Mouse (Mus musculus): ENCODE data around the gene Tctex1d4.

Tctex1d4 gene

GRCm38 (mm10) chr4:117126675-117127290 is at the start of gene Tctex1d4:
Gene Tctex1d4, plus strand, starts transcription at chr4:117126794.
- no peak for DNase-seq (ENCODE audit: extremely low spot score, low read depth, low spot score)

- no peak for DNase-seq (ENCODE audit: extremely low spot score, low read depth, low spot score)
Measured at GRCm38 (mm10) chr4:117087948-117088640, 38.5 kb upstream of the Tctex1d4 start.

GRCm38 (mm10) chr4:117090586-117090985 is 36.0 kb upstream of the Tctex1d4 start:
- no peak for DNase-seq (ENCODE audit: extremely low spot score, low read depth, low spot score)

- no peak for DNase-seq (ENCODE audit: extremely low spot score, low read depth, low spot score)
Measured at GRCm38 (mm10) chr4:117094626-117095361, 31.8 kb upstream of the Tctex1d4 start.

- DNase-seq (ENCODE audit: extremely low spot score, low read depth, low spot score), result no peak
Measured at GRCm38 (mm10) chr4:117095551-117096452, 30.8 kb upstream of the Tctex1d4 start, which contains the start of gene Ptch2. Gene Ptch2, plus strand, starts transcription at chr4:117096075.

GRCm38 (mm10) chr4:117096666-117097065 is 29.9 kb upstream of the Tctex1d4 start:
- DNase-seq (ENCODE audit: extremely low spot score, low read depth, low spot score), result no peak

GRCm38 (mm10) chr4:117097969-117098763 is 28.4 kb upstream of the Tctex1d4 start:
- DNase-seq (ENCODE audit: extremely low spot score, low read depth, low spot score), result no peak

GRCm38 (mm10) chr4:117098764-117099036 is 27.9 kb upstream of the Tctex1d4 start:
- DNase-seq (ENCODE audit: extremely low spot score, low read depth, low spot score), result no peak

- no peak for DNase-seq (ENCODE audit: extremely low spot score, low read depth, low spot score)
Measured at GRCm38 (mm10) chr4:117100036-117100435, 26.6 kb upstream of the Tctex1d4 start.

GRCm38 (mm10) chr4:117101218-117101617 is 25.4 kb upstream of the Tctex1d4 start:
- DNase-seq (ENCODE audit: extremely low spot score, low read depth, low spot score), result no peak

- DNase-seq (ENCODE audit: extremely low spot score, low read depth, low spot score), result no peak
Measured at GRCm38 (mm10) chr4:117104672-117105071, 21.9 kb upstream of the Tctex1d4 start.

GRCm38 (mm10) chr4:117105127-117105526 is 21.5 kb upstream of the Tctex1d4 start:
- no peak for DNase-seq (ENCODE audit: extremely low spot score, low read depth, low spot score)

- no peak for DNase-seq (ENCODE audit: extremely low spot score, low read depth, low spot score)
Measured at GRCm38 (mm10) chr4:117107813-117108523, 18.6 kb upstream of the Tctex1d4 start.

- no peak for DNase-seq (ENCODE audit: extremely low spot score, low read depth, low spot score)
Measured at GRCm38 (mm10) chr4:117108524-117108849, 18.1 kb upstream of the Tctex1d4 start.

- no peak for DNase-seq (ENCODE audit: extremely low spot score, low read depth, low spot score)
Measured at GRCm38 (mm10) chr4:117109330-117109729, 17.3 kb upstream of the Tctex1d4 start.

- no peak for DNase-seq (ENCODE audit: extremely low spot score, low read depth, low spot score)
Measured at GRCm38 (mm10) chr4:117110249-117110648, 16.3 kb upstream of the Tctex1d4 start.

GRCm38 (mm10) chr4:117110985-117111384 is 15.6 kb upstream of the Tctex1d4 start:
- no peak for DNase-seq (ENCODE audit: extremely low spot score, low read depth, low spot score)

GRCm38 (mm10) chr4:117113237-117113636 is 13.4 kb upstream of the Tctex1d4 start:
- no peak for DNase-seq (ENCODE audit: extremely low spot score, low read depth, low spot score)

- DNase-seq (ENCODE audit: extremely low spot score, low read depth, low spot score), result no peak
Measured at GRCm38 (mm10) chr4:117115592-117115991, 11.0 kb upstream of the Tctex1d4 start.

- no peak for DNase-seq (ENCODE audit: extremely low spot score, low read depth, low spot score)
Measured at GRCm38 (mm10) chr4:117117931-117118330, 8.7 kb upstream of the Tctex1d4 start.

Data from hindlimb bud, embryonic 11.5 days (tissue).